Mouse (Mus musculus) v-Abl transformed pro-B cells (cell line): ENCODE measurements around the gene Hspa1l.
"Not testable (repeated sequence)": the region's sequence is repeated elsewhere in the genome, so short reads cannot be mapped to it uniquely, and the experiment has no call there.

Source experiments
- in situ Hi-C, 2 experiments: fragments of 400-800 bp; cut with MboI; formaldehyde crosslinking; loops; one replicate each; pipeline ENCODE4 v1.15.1; 2025; ENCODE audit not compliant: unreplicated experiment in 2 of 2

Gene Hspa1l

DNA sequence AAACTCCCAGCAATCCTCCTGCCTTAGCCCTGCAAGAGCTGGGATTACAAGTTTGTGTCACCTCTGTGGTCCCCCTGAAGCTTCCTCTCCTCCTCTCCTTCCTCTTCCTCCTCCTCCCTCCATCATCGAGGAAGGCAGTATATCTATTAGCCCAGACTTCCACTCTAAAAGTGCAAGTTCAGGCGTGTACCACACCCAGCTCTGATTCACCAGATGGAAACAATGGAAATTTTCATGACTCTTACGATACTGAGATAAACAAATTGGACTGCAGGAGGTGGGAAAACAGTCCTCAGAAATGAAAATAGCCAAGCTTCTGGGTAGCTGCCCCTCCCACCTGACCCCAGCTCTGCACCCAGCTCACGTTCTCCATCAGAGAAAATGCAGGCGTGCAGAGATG is 6.9 kb upstream of the Hspa1l start:
- in situ Hi-C loops: no loop called here

DNA sequence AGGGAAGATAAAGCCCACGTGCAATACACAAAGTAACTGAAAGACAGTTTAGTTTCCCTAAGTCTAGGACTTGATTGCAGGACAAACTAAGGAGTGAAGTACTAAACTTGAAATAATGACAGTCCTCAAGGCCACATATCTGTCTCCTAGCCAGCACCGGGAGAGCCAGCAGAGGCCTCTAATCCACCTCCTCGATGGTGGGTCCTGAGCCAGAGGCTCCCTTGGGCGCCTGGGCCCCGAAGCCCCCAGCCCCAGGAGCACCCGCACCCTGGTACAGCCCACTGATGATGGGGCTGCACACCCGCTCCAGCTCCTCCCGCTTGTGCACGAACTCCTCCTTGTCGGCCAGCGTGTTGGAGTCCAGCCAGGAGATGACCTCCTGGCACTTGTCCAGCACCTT is 2.7 kb upstream of the Hspa1l start, which contains the start of gene Gm20481:
Gene Gm20481, plus strand, starts transcription at position 91 of the 400 bp plus-strand sequence.
- in situ Hi-C loops: not testable (repeated sequence)

DNA sequence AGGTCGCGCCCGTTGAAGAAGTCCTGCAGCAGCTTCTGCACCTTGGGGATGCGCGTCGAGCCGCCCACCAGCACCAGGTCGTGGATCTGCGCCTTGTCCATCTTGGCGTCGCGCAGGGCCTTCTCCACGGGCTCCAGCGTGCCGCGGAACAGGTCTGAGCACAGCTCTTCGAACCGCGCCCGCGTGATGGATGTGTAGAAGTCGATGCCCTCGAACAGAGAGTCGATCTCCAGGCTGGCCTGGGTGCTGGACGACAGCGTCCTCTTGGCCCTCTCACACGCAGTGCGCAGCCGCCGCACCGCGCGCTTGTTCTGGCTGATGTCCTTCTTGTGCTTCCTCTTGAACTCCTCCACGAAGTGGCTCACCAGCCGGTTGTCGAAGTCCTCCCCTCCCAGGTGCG is 1.7 kb upstream of the Hspa1l start:
- in situ Hi-C loops: not testable (repeated sequence)

DNA sequence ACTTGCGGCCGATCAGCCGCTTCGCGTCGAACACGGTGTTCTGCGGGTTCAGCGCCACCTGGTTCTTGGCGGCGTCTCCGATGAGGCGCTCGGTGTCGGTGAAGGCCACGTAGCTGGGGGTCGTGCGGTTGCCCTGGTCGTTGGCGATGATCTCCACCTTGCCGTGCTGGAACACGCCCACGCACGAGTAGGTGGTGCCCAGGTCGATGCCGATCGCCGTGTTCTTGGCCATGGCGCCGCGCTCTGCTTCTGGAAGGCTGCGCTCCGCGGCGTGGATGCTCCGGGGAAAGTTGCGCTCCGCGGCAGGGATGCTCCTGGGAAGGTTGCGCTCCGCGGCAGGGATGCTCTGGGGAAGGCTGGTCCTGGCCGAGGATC is 822 bp upstream of the Hspa1l start:
- in situ Hi-C loops: not testable (repeated sequence)

DNA sequence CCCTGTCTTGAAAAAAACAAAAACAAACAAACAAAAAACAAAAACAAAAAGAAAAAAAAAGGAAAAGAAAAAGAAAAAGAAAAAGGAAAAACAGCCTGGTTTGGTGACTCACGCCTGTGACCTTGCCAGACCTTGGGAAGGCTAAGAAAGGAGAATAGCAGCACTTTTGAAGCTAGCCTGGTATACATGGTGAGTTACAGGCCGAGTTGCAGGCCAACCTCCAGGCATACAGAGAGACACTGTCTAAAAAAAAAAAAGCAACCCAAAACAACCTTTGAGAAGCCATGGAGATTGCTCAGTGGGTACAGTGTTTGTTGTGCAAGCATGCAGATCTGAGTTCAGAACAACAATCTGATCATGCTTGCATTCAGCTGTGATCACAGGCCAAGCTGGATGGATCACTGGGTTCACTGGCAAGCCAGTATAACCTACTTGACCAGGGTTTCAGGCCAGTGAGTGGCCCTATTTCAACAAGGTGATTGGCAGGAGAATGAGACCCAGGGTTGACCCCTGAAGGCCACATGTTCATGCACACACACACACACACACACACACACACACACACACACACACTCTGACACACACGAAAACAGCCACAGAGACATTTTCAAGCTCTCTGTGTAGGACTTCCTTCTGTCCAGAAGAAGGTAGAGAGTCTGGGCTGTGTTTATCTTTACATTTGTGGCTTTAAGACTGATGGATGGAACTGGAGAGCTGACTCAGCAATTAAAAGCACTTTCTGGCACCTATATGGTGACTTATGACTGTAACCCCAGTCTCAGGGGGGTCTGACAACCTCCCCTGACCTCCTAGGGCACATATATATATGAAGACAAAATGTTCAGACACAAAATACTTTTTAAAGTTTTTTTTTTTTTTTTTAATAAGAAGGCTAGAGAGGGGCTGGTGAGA is 3.3 kb downstream of the Hspa1l start:
- in situ Hi-C loops: no loop called here

DNA sequence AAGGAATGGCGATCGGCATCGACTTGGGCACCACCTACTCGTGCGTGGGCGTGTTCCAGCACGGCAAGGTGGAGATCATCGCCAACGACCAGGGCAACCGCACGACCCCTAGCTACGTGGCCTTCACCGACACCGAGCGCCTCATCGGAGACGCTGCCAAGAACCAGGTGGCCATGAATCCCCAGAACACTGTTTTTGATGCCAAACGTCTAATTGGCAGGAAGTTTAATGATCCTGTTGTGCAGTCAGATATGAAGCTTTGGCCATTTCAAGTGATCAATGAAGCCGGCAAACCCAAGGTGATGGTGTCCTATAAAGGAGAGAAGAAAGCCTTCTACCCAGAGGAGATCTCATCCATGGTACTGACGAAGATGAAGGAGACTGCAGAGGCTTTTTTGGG is 4.5 kb downstream of the Hspa1l start:
- in situ Hi-C loops: no loop called here

DNA sequence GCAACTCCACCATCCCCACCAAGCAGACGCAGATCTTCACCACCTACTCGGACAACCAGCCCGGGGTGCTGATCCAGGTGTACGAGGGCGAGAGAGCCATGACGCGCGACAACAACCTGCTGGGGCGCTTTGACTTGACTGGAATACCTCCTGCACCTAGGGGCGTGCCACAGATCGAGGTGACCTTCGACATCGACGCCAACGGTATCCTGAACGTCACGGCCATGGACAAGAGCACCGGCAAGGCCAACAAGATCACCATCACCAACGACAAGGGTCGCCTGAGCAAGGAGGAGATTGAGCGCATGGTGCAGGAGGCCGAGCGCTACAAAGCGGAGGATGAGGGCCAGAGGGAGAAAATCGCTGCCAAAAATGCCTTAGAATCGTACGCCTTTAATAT is 5.7 kb downstream of the Hspa1l start:
- in situ Hi-C loops: no loop called here

DNA sequence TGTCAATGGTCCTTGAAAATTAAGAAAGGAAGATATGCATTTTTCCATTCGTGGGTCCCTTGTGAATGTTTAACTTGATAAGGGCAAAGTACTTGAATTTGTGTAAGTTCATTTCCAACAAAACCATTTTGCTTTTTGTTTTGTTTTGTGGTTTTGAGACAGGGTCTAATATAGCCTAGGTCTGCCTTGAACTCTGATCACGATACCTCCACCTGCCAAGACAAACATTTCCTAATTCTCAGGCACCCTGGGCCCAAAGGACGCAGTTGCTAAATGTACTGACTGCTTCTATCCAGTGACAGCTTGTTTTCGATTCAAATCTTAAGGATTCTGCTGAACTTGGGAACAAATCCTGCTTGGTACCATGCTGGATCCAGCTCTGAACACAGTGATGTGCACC is 7.1 kb downstream of the Hspa1l start:
- in situ Hi-C loops: loop anchor here (5.0 to 10.0 kb wide), 4 partner anchors 32 to 125 kb away; partner anchors contain the start of genes Slc44a4 (in 2 of the 2), Nelfe (in 1 of the 2) and Skiv2l (in 1 of the 2)

DNA sequence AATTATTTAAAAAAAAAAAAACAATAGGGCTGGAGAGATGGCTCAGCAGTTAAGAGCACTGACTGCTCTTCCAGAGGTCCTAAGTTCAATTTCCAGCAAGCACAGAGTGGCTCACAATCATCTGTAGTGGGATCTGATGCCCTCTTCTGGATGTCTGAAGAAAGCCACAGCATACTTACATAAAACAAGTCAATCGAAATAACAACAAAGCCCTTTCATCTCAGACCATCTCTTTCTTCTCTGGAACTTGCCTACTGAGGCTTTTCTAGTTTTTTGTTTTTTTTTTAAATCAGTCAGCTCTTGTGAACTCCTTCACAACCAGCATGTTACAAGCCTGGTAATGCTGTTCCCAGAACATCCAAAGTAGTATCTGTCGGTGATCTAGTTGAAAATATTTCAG is 8.2 kb downstream of the Hspa1l start:
- in situ Hi-C loops: loop anchor here (5.0 to 10.0 kb wide), 4 partner anchors 33 to 126 kb away; partner anchors contain the start of genes Slc44a4 (in 2 of the 2), Nelfe (in 1 of the 2) and Skiv2l (in 1 of the 2)

DNA sequence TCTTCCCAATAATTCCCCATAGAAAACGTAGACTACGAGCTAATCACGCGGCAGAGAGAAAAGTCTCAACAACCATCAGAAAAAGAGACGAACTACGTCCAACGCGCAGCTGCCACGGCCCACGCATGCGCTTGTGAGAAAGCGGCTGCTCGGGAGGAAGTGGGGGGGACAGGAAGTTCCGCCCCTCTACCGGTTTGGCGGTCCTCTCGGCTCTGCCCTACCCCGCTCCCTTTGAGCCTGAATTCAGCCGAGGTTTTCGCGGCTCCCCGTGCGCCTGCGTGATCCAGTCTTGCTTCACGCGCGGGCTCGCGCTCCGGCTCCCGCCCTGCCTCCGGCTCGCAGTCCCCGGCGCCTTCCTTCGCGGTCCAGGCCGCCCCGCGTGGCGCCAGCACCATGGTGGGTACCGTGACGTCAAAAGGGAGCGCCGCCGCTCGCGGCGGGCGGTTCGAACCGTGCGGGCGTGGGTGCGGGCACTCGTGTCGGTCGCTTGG is 9.2 kb downstream of the Hspa1l start, which contains the start of gene Lsm2:
Gene Lsm2, plus strand, starts transcription at position 173 of the 491 bp plus-strand sequence.
- in situ Hi-C loops: loop anchor here (5.0 to 10.0 kb wide), 4 partner anchors 34 to 127 kb away; partner anchors contain the start of genes Slc44a4 (in 2 of the 2), Nelfe (in 1 of the 2) and Skiv2l (in 1 of the 2)

DNA sequence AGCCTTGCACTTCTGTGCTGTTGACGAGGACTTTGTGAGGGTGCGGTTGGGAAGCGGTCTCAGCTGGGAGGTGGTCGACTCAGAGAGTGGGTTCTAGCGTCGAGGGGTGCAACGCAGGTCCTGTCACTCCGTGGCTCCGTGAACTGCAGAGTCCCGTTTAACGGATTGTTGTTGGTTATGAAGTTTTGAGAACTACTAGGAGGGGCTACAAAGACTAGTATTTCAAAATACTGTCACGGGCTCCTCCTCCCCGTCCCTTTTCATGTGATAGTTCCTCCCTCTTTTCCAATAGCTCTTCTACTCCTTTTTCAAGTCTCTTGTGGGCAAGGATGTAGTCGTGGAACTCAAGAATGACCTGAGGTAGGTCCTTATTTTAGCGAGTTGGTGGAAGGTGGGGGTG is 9.8 kb downstream of the Hspa1l start:
- in situ Hi-C loops: loop anchor here (5.0 to 10.0 kb wide), 4 partner anchors 35 to 128 kb away; partner anchors contain the start of genes Slc44a4 (in 2 of the 2), Nelfe (in 1 of the 2) and Skiv2l (in 1 of the 2)

DNA sequence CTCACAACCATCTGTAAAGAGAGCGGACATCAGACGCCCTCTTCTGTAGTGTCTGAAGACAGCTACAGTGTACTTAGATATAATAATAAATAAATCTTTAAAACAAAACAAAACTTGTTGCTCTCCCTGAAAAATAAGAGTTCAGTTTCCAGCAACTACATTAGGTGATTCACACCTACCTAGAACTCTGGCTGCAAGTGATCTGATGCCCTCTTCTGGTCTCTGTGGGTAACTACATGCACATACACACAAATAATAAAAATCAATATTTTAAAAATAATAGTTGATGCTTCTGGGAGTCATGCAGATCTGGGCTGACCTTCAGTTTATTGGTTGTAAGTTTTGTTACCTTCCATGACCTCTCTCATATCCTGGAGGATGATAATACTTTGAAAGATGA is 11.7 kb downstream of the Hspa1l start:
- in situ Hi-C loops: loop anchor here (5.0 to 10.0 kb wide), 4 partner anchors 37 to 129 kb away; partner anchors contain the start of genes Slc44a4 (in 2 of the 2), Nelfe (in 1 of the 2) and Skiv2l (in 1 of the 2)

DNA sequence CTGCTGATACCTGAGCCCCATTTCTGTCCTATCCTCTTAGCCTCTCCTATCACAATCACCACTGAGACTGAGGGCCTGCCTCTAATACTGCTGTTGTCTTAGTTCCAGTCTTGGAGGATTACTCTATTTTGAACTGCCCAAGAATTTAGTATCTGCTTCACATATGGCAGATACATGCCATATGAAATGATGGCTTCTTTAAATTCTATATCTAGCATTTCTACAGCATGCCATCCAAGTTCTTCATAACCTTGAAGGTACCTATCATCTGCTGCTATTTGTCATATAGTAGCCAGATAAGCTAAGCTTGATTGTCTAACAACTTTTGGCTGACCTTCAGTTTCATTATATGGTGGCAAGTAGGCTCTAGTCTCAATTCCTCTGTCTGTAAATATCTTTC is 22.2 kb downstream of the Hspa1l start:
- in situ Hi-C loops: no loop called here

DNA sequence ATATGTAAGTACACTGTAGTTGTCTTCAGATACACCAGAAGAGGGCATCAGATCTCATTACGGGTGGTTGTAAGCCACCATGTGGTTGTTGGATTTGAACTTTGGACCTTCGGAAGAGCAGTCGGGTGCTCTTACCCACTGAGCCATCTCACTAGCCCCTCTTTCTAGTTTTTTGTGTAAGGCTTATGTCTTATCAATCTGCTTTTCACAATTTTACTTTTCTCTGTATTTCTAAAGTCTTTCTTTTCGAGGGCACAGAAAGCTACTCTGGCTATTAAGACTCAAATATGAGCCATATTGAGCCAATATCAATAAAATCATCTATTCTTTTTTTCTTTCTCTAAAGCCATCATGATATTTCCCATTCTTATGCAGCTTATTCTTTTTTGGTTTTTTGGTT is 22.7 kb downstream of the Hspa1l start:
- in situ Hi-C loops: not testable (repeated sequence)

DNA sequence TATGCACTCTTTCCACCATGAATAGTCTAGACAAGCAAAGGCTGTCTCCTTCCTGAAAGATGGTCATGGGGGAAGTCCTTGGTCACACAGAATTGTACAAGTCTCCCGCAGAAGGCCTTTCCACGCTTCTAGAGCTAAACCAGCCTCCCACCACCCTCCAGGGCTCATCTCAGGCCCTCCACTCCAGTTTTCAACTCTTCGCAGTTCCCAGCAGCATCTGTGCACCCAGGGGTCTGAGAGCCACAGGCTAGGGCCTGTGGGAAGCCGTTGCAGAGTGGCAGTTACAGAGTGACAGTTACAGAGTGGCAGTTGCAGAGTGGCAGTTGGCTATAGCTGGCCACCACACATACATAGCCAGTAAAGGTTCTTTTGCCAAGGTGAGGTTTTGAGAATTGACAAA is 23.4 kb downstream of the Hspa1l start:
- in situ Hi-C loops: not testable (repeated sequence)

DNA sequence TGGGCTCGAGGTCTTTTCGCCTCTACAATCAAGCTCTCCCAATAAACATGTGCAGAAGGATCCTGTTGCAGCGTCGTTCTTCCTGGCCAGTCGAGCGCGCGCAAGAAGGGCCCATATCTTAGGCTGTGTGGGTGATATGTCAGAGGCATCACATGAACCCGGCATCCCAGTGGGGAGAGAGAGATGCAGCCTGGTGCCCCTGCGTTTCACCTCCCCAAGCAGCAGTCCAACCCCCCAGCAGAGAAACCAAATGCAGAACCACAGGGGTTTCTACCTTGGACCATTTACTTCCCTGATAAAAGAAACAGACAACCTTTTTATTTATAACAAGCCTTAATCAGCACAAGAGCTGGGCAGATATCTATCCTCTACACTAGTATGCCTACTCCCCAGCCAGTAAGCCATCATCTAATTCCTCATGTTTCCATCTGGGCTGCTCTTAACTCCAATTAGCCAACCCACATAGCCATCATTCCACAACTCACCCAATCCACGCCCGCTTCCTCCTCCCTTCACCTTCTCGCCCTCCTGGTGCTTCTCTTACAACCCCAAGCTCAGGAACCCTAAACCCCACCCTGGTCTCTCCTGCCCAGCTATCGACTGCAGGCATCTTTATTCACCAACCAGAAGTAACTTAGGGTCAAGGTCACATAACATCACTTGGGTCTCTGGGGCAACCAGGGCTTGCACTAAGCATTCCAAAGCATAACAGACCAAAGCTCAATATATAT is 24.1 kb downstream of the Hspa1l start:
- in situ Hi-C loops: no loop called here

DNA sequence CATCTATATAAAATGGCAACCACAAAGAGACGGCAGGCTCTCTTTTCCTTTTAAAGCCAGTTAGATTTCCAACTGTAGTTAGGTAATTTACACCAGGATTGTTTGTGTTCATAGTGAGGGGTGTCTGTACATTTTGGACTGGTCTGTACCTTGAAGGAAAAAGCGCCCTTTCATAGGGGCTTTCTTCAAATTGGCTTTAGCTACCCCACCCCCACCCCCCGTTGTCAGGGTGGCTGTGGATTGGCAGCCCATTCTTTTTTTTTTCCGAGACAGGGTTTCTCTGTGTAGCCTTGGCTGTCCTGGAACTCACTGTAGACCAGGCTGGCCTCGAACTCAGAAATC is 24.6 kb downstream of the Hspa1l start:
- in situ Hi-C loops: no loop called here

DNA sequence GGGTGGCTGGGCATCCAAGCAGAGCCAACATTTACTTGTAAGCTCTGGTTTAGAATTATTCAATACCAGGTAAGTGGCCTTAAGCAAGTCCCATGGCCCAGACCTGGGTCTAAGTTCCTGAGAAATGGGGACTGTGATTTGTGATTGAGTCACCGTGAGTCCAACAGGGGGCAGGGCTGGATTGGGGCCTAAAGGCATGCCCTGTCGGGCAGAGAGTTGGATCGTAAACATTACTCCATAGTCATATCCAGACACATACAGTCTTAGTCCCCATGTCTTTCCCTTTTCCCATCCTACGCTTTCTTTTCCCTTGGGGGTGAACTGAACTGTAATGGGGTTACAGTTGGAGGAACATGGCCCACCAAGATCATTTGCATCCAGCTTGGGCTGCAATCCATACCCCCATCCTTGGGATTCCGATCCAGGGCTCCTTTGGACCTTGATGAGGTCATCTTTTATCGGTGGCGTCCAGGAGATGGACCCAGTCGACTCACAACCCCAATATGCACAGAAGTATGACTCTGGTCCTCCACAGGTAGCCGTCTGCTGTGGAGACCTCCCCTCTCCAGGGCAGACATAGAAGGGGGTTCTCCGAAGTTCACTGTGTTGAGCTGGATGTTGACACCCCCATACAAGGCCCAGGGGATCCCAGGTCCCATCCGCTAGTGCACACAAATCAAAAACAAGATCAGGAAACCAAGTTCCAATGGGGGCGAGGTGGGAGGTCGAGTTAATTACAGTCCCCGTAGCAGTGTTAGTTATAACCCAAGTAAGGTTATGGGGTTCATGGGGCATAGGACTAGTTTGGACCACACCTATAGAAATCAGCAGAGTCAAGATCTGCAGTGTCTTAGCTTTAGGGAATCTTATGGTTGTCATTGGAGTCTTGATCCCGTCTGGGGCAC is 26.3 kb downstream of the Hspa1l start:
- in situ Hi-C loops: no loop called here

DNA sequence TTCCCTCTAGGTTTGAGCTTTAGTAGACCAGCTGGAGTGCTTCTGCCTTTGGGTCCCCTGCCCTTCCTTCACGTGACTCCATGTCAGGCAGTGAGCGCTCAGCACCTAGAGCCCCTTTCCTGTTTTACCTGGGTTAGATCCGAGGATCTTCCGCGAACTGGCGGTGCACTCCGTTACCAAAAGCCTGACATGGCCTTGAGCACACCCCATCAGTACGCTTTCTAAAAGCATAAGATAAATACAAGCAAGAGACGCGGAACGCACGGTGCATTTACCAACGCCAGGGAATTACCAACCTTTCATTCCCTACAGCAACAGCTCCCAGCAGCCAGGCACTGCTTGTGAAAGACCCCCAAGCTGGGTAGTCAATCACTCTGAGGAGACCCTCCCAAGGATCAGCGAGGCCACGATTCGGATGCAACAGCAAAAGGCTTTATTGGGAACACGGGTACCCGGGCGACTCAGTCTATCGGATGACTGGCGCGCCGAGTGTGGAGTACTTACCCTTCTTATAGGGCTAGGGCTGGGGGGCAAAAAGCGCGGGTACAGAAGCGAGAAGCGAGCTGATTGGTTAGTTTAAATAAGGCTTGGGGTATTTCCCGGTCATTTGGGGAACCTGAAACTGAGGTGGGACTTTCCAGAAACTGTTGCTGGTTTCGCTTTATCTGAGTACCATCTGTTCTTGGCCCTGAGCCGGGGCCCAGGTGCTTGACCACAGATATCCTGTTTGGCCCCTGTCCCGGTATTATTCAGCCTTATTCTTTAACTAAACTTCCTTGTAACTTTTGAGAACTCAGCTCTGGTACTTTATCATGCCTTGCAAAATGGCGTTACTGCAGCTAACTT is 27.6 kb downstream of the Hspa1l start:
- in situ Hi-C loops: loop anchor here in 1 of 2 experiments (10.0 kb wide), 1 partner anchor 235 kb away; the partner anchor contains the start of genes Atp6v1g2 and Nfkbil1
